Mouse (Mus musculus) liver, embryonic 14.5 days (tissue): ENCODE measurements at regions not wholly inside any gene's neighbourhood (a gene's known extent, or its start where the extent isn't known, plus 50 kb on each side); places are given as distances from the start of the nearest gene placed in this dataset.

ENCODE experiments used
- ATAC-seq: fragments of 200-750 bp; cut with Nextera tagmentation; 2 replicates; pipeline ENCODE4 v1.8.0; 2017; ENCODE audit warnings: moderate number of reproducible peaks, mild to moderate bottlenecking, moderate library complexity; ENCODE audit not compliant: insufficient read depth
- DNase-seq, 3 experiments: peaks; one replicate each; pipeline ENCODE4 v3.0.0-alpha.2; 2012 to 2013; ENCODE audit warnings: low read depth in 3 of 3, low spot score in 3 of 3
- H3K27ac ChIP-seq: fragments of 300-500 bp; sonication (generic); 2 replicates; pipeline ENCODE4 v1.5.1; 2014; ENCODE audit warnings: moderate library complexity, mild to moderate bottlenecking, control low read depth, inconsistent platforms
- H3K27me3 ChIP-seq: fragments of 300-500 bp; sonication (generic); 2 replicates; pipeline ENCODE4 v1.6.1; 2014; ENCODE audit warnings: mild to moderate bottlenecking, low read length, moderate library complexity; ENCODE audit not compliant: control insufficient read depth, insufficient read depth
- H3K36me3 ChIP-seq: fragments of 300-500 bp; sonication (generic); replicated peaks from 2 replicates; pipeline ENCODE4 v1.6.1; 2014; ENCODE audit warnings: low read depth; ENCODE audit not compliant: control insufficient read depth, insufficient read depth
- H3K4me1 ChIP-seq, 2 experiments: fragments of 200-500 bp in 1 of 2; fragments of 300-500 bp in 1 of 2; sonication (generic) in 1 of 2; replicated peaks; 2 replicates each; pipeline ENCODE4 v1.6.1; 2012 to 2014; ENCODE audit warnings: antibody characterized with exemption in 1 of 2, inconsistent platforms in 1 of 2, low read length in 1 of 2; ENCODE audit not compliant: control insufficient read depth in 2 of 2, insufficient read depth in 2 of 2
- H3K4me2 ChIP-seq: fragments of 300-500 bp; sonication (generic); 2 replicates; pipeline ENCODE4 v1.6.1; 2014; ENCODE audit warnings: low read depth, mild to moderate bottlenecking, control low read depth, moderate library complexity
- H3K4me3 ChIP-seq, 2 experiments: fragments of 200-500 bp in 1 of 2; fragments of 300-500 bp in 1 of 2; sonication (generic) in 1 of 2; 2 replicates each; pipeline ENCODE4 v1.5.1; 2012 to 2014; ENCODE audit warnings: low read depth in 2 of 2, low read length in 2 of 2, mild to moderate bottlenecking in 2 of 2, control low read depth in 1 of 2, inconsistent platforms in 1 of 2, moderate library complexity in 1 of 2; ENCODE audit not compliant: insufficient read depth in 1 of 2
- H3K9ac ChIP-seq: fragments of 300-500 bp; sonication (generic); replicated peaks from 2 replicates; pipeline ENCODE4 v1.6.1; 2014; ENCODE audit warnings: mild to moderate bottlenecking, control low read depth, moderate library complexity
- H3K9me3 ChIP-seq: fragments of 300-500 bp; sonication (generic); 2 replicates; pipeline ENCODE4 v1.6.1; 2016; ENCODE audit warnings: low read length, mixed read lengths; ENCODE audit not compliant: control insufficient read depth
- CTCF ChIP-seq: IDR thresholded peaks from 2 replicates; pipeline ENCODE4 v1.5.1; 2016; ENCODE audit warnings: antibody characterized with exemption, low read depth, control low read depth
- EP300 ChIP-seq: IDR thresholded peaks from 2 replicates; pipeline ENCODE4 v1.6.1; 2016; ENCODE audit warnings: antibody characterized with exemption, low read depth
- WGBS: fragments of 180-500 bp; shearing (Covaris S2); extraction: QIAGEN DNeasy Blood & Tissue Kit; methylation state at CpG from one replicate; pipeline ENCODE4 v1.1.7; 2014; ENCODE audit not compliant: insufficient replicate concordance; 5-methylcytosine and 5-hydroxymethylcytosine counted together

DNA sequence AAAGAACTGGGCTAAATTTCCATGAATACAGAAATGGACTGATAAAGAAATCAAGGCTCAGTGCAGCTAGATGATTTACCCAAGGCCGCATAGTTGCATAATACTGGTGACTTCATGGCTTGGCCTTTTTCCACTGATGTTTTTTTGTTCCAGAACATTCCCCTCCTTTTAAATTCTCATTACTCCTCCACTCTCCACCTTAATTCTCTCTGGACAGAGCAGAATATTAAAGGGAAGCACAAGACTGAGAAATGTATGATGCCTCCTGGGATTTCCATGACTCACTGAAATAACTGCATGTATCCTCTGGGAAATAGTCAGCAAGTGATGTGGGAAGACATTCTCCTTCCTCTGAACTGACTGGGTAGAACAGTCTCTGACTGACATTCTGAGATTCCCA is 480.5 kb downstream of the Gsdmc2 start:
- TF ChIP-seq CTCF (no peak), EP300 (no peak)
- H3K9me3 ChIP-seq, result no peaks in the 10 kb centered on the region
- WGBS, result 64% methylated on average over 1 of the region's 1 CpGs
- H3K27ac ChIP-seq, result no peak overlapping the region
- no peaks in the 10 kb centered on the region for H3K36me3 ChIP-seq
- no peak overlapping the region for H3K4me2 ChIP-seq
- H3K9ac ChIP-seq, result no peak overlapping the region
- H3K4me1 ChIP-seq, result no peaks in the 10 kb centered on the region
- DNase-seq, result no peak
- H3K4me3 ChIP-seq, result no peak overlapping the region
- H3K27me3 ChIP-seq, result no peaks in the 10 kb centered on the region
- no peak for ATAC-seq

- Histone ChIP-seq H3K9ac (no peak overlapping the region), H3K4me2 (no peak overlapping the region), H3K4me3 (no peak overlapping the region), H3K27me3 (no peaks in the 10 kb centered on the region), H3K36me3 (no peaks in the 10 kb centered on the region), H3K4me1 (no peaks in the 10 kb centered on the region), H3K9me3 (no peaks in the 10 kb centered on the region), H3K27ac (no peak overlapping the region)
- DNase-seq (no peak), ATAC-seq (no peak)
- 72% methylated on average over 7 of the region's 7 CpGs for WGBS
- TF ChIP-seq EP300, result no peak
These were observed 484.6 kb downstream of the Gsdmc2 start for GRCm38 (mm10) chr15:63360402-63360801.

DNA sequence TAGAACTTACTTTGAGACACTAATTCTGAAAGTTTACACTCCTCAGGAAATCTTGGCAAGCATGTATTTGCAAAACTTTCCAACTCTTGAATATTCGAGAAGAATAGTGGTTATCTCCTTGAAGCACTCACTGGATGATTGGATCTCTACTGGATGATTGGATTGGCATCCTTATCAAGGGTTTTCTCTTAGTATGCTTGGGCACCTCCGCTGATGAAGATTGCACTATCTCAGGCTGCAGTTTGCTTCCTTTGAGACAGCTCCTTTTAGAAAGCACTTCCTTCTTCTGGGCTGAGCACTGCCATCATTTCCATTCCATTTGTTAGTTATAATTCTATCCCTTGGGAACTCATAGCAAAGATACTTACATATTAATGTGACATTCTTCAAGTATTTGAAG is 503.2 kb downstream of the Gsdmc2 start:
- Histone ChIP-seq H3K27ac (no peak overlapping the region), H3K4me1 (no peaks in the 10 kb centered on the region; a peak in 1 of 4 replicates), H3K27me3 (no peaks in the 10 kb centered on the region), H3K4me3 (no peak overlapping the region), H3K9me3 (no peaks in the 10 kb centered on the region), H3K36me3 (no peaks in the 10 kb centered on the region), H3K4me2 (no peak overlapping the region), H3K9ac (no peak overlapping the region)
- no peak for DNase-seq
- no peak for ATAC-seq
- WGBS, result 11% methylated on average over 2 of the region's 2 CpGs
- TF ChIP-seq CTCF (no peak), EP300 (no peak)

DNA sequence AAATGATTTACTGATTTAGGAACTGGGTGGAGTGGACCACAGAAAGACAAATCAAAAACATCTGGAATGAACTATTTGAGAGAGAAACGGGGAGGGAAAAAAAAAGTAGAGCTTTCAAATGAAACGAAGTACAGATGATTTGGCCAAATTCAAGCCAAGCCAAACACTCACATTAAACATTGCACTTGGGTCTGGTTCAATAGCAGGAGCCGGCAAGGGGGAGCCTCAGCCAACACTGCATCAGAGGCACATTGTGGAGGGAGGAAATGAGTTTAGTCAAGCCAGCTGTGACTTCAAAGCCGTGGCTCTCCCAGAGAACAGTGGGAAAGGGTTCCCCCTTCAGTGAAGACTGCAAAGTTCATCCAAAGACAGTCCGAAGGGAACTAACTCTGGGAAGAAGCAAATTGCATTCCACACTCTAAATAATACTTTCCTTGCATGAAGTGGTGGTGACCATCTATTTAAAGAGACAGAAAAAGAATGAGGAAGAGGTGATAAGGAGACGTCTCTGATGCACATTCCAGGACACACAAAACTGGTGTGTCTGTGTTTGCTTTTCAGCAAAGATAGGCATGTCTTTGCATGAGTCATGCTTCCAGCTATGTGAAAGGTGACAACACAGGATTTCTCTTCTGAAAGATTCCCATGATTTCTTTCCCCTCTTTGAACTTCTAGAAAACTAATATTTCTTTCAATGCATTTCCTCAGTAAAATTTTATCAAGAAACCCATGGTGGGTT is 504.5 kb downstream of the Gsdmc2 start:
- TF ChIP-seq EP300, result no peak
- no peak for TF ChIP-seq CTCF
- no peaks in the 10 kb centered on the region; a peak in 1 of 4 replicates for H3K4me1 ChIP-seq
- H3K27ac ChIP-seq, result no peak overlapping the region
- DNase-seq, result no peak
- ATAC-seq, result no peak
- no peaks in the 10 kb centered on the region for H3K27me3 ChIP-seq
- H3K9me3 ChIP-seq, result no peaks in the 10 kb centered on the region
- H3K4me2 ChIP-seq, result no peak overlapping the region
- H3K36me3 ChIP-seq, result no peaks in the 10 kb centered on the region
- no peak overlapping the region for H3K9ac ChIP-seq
- H3K4me3 ChIP-seq, result no peak overlapping the region
- 21% methylated on average over 6 of the region's 6 CpGs for WGBS

DNA sequence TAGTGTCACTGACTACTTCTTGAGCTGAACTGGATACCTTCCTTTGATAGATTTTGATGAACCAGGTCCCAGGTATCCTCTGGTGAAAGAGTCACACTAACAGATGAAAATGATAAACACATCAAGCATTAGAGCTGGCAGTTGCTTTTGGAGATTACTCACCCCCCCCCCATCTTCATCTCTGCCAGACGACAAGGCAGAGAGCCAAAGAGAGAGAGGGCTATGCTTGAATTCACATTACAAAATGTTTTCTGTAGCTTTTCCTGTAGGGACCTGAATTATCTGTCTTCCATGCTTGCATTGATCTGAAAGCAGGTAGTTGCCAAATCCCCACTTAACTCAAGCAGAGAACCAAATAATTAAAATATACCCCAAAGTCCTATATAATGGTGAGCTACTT is 525.3 kb downstream of the Gsdmc2 start:
- 29% methylated on average over 1 of the region's 1 CpGs for WGBS

More for the DNA sequence above, 525.3 kb downstream of the Gsdmc2 start:
- Histone ChIP-seq H3K27me3 (no peaks in the 10 kb centered on the region), H3K36me3 (no peaks in the 10 kb centered on the region), H3K4me3 (no peak overlapping the region), H3K9ac (no peak overlapping the region), H3K4me2 (no peak overlapping the region), H3K9me3 (no peaks in the 10 kb centered on the region), H3K4me1 (no peaks in the 10 kb centered on the region), H3K27ac (no peak overlapping the region)
- no peak for DNase-seq
- TF ChIP-seq CTCF (no peak), EP300 (no peak)
- ATAC-seq, result no peak
